ENCODE assay signal across 8 mouse cellular contexts in genomic region chr2:103390086-103390988, GRCm38 (mm10). TPM values are rescaled to one million over a fixed set of nuclear protein-coding genes. Genes with fewer than 3 reads are reported as not detected.
DNase-seq lines count a peak whose midpoint lies in the region; ATAC-seq and TF ChIP-seq lines count a peak whose summit lies in the region.

No protein-coding gene starts in this region.

- H3K27me3 ChIP-seq in forebrain, postnatal 0 days (ENCODE audit: insufficient read depth, low read length) = no peaks in the 10 kb centered on the region

- no peaks in the 10 kb centered on the region for H3K36me3 ChIP-seq in forebrain, postnatal 0 days (ENCODE audit: insufficient read depth)

- H3K9me3 ChIP-seq in forebrain, postnatal 0 days (ENCODE audit: low read length) = no peaks in the 10 kb centered on the region

- no peak overlapping the region for H3K4me3 ChIP-seq in forebrain, postnatal 0 days (ENCODE audit: low read depth, low read length)

- no peak overlapping the region for H3K27ac ChIP-seq in forebrain, postnatal 0 days (ENCODE audit: low read depth, low read length)

- 29% methylated on average over 4 of the region's 4 CpGs for WGBS in forebrain, postnatal 0 days

- H3K4me1 ChIP-seq in forebrain, postnatal 0 days (ENCODE audit: insufficient read depth) = no peaks in the 10 kb centered on the region

- no peak overlapping the region for H3K9ac ChIP-seq in forebrain, postnatal 0 days

- H3K4me2 ChIP-seq in forebrain, postnatal 0 days (ENCODE audit: low read depth) = no peak overlapping the region

- DNase-seq in ovary, adult 18-20 months (ENCODE audit: low spot score) = peak; percentile 6
- DNase-seq in ovary, postnatal 10 days (ENCODE audit: low spot score) = no peak
- peak; percentile 43 for DNase-seq in forebrain, postnatal 0 days
- peak; percentile 12 for DNase-seq in left cerebral cortex, adult 18-20 months (ENCODE audit: low spot score in 2 of 2)
- peak; percentile 16 to 28 for DNase-seq in right cerebral cortex, postnatal 36 days (ENCODE audit: low spot score in 2 of 2)
- no peak for DNase-seq in adrenal gland, postnatal 4 days (ENCODE audit: low spot score in 2 of 2)
- no peak for DNase-seq in adrenal gland, postnatal 10 days

- ATAC-seq in forebrain, postnatal 0 days = peak; percentile 92
- no peak for ATAC-seq in CD4-positive, CD25-positive, alpha-beta regulatory T cell, adult 4 months

- TF ChIP-seq CTCF in forebrain, postnatal 0 days (IDR thresholded peaks at IDR 0.05; ENCODE audit: low read depth) = no peak

RNA-seq across cellular contexts. Expression of gene Elf5, which starts 21.2 kb away (rescaled TPM):
- not detected in 2 replicates for total RNA-seq in forebrain, postnatal 0 days (2014; rRNA removed)
- polyA plus RNA-seq in forebrain, postnatal 0 days (2015; fragmentation: Nextera tagmentation; extraction: Ambion mirVana) = not detected in 2 replicates
- total RNA-seq in left cerebral cortex, adult 18-20 months (2021) = under 1 TPM; 0.94 to 0.95 TPM
- 1 to 10 TPM in 1 of 2 experiments, under 1 TPM in 1; 0.54 to 3.0 TPM for total RNA-seq in adrenal gland, postnatal 4 days (2021)
- polyA plus RNA-seq in CD4-positive, CD25-positive, alpha-beta regulatory T cell, adult 4 months (2017; shearing (Covaris generic)) = not detected
- not detected for total RNA-seq in adrenal gland, postnatal 10 days (2021)

Comparison
In these comparisons a context has a peak if more than half of its experiments do, and no peak if none do; other contexts are left out.
1. DNase-seq: peak in ovary, adult 18-20 months (single experiment), forebrain, postnatal 0 days (single experiment), left cerebral cortex, adult 18-20 months (2 of 2) and right cerebral cortex, postnatal 36 days (2 of 2); none in ovary, postnatal 10 days (single experiment), adrenal gland, postnatal 4 days (0 of 2) and adrenal gland, postnatal 10 days (single experiment).